8 mouse cellular contexts compared by ENCODE assay signal in the genomic region with DNA sequence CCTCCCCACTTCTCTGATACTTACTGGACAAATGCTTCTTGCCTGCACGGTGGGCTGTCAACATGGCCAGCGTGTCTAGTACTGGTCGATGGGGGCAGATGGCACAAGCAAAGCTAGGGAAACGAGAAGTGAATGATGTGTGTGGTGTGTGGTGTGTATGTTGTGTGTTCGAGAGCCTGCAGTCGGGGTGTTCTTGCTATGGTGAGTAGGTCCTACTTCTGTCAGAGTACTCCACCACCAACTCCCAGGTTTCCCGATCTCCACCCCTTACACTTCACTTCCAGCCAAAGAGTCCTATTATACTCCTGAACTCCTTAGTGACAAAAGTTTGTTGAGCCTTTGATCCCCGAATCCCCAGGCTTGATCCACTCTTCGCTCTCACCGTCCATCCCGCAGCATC. TPM values are rescaled to one million over a fixed set of nuclear protein-coding genes. Genes with fewer than 3 reads are reported as not detected.
A peak's percentile ranks its signal among the peaks of the same experiment; 100 is the strongest.
DNase-seq lines count a peak whose midpoint lies in the region; ATAC-seq and TF ChIP-seq lines count a peak whose summit lies in the region.

No protein-coding gene starts in this region.

- H3K4me1 ChIP-seq in kidney, embryonic 15.5 days: peaks cover 47% of the 10 kb centered on the region
- H3K4me1 ChIP-seq in cortical plate, adult 2 months (ENCODE audit: control insufficient read depth, insufficient read depth, low read length): no peaks in the 10 kb centered on the region
- peaks cover 29% of the 10 kb centered on the region for H3K4me1 ChIP-seq in hindbrain, embryonic 13.5 days (replicated peaks)
- H3K4me1 ChIP-seq in midbrain, embryonic 14.5 days (ENCODE audit: control insufficient read depth, insufficient read depth, low read length): peaks cover 17% of the 10 kb centered on the region

- ATAC-seq in kidney, embryonic 15.5 days (replicated peaks; ENCODE audit: low FRiP score): peak; percentile 1; the same call in 1 of the 2 replicates
- ATAC-seq in hindbrain, embryonic 13.5 days (ENCODE audit: low FRiP score): peak; percentile 18; the same call in 1 of the 2 replicates
- ATAC-seq in midbrain, embryonic 14.5 days (ENCODE audit: low FRiP score, low TSS enrichment): no peak

- TF ChIP-seq POLR2A in cortical plate, adult 2 months (IDR thresholded peaks at IDR 0.05; ENCODE audit: extremely low read depth, insufficient read depth, low read length): no peak

- peaks cover 19% of the 10 kb centered on the region for H3K36me3 ChIP-seq in kidney, embryonic 15.5 days
- H3K36me3 ChIP-seq in hindbrain, embryonic 13.5 days: peaks cover 29% of the 10 kb centered on the region
- peaks cover 26% of the 10 kb centered on the region for H3K36me3 ChIP-seq in midbrain, embryonic 14.5 days (ENCODE audit: control insufficient read depth, insufficient read depth, low read length)

- no peaks in the 10 kb centered on the region for H3K9me3 ChIP-seq in kidney, embryonic 15.5 days (replicated peaks)
- H3K9me3 ChIP-seq in hindbrain, embryonic 13.5 days: no peaks in the 10 kb centered on the region
- H3K9me3 ChIP-seq in midbrain, embryonic 14.5 days (ENCODE audit: control insufficient read depth, low read length): no peaks in the 10 kb centered on the region

- H3K4me2 ChIP-seq in kidney, embryonic 15.5 days: peak overlapping the region; percentile 73
- peak overlapping the region; percentile 86 for H3K4me2 ChIP-seq in hindbrain, embryonic 13.5 days
- H3K4me2 ChIP-seq in midbrain, embryonic 14.5 days (ENCODE audit: low read length): peak overlapping the region; percentile 73

- peak overlapping the region; percentile 65 for H3K9ac ChIP-seq in kidney, embryonic 15.5 days
- peak overlapping the region; percentile 88 for H3K9ac ChIP-seq in hindbrain, embryonic 13.5 days
- peak overlapping the region; percentile 59 for H3K9ac ChIP-seq in midbrain, embryonic 14.5 days (replicated peaks; ENCODE audit: low read length)

- TF ChIP-seq CTCF in cortical plate, adult 2 months (IDR thresholded peaks at IDR 0.05; ENCODE audit: extremely low read depth, insufficient read depth, low read length): no peak

- WGBS in kidney, embryonic 15.5 days: 55% methylated on average over 11 of the region's 11 CpGs
- 65% methylated on average over 11 of the region's 11 CpGs for WGBS in hindbrain, embryonic 13.5 days
- 61% methylated on average over 11 of the region's 11 CpGs for WGBS in midbrain, embryonic 14.5 days

- DNase-seq in kidney, postnatal 25 days: no peak
- DNase-seq in midbrain, embryonic 14.5 days: no peak
- DNase-seq in adrenal gland, postnatal 10 days: no peak
- no peak for DNase-seq in c-Kit-positive CD71-positive TER-119-positive erythroid progenitor cells, embryonic 14.5 days (ENCODE audit: low spot score)
- no peak for DNase-seq in thymus, postnatal 14 days

- peak overlapping the region; percentile 56 for H3K4me3 ChIP-seq in kidney, embryonic 15.5 days (replicated peaks)
- peak overlapping the region; percentile 69 for H3K4me3 ChIP-seq in cortical plate, adult 2 months (ENCODE audit: insufficient read depth, low read length)
- peak overlapping the region; percentile 67 for H3K4me3 ChIP-seq in hindbrain, embryonic 13.5 days
- H3K4me3 ChIP-seq in midbrain, embryonic 14.5 days (replicated peaks; ENCODE audit: low read depth, low read length): peak overlapping the region; percentile 52

- H3K27me3 ChIP-seq in kidney, embryonic 15.5 days: no peaks in the 10 kb centered on the region
- no peaks in the 10 kb centered on the region for H3K27me3 ChIP-seq in hindbrain, embryonic 13.5 days
- no peaks in the 10 kb centered on the region for H3K27me3 ChIP-seq in midbrain, embryonic 14.5 days (ENCODE audit: control insufficient read depth, insufficient read depth, low read length)

- peak overlapping the region; percentile 29; the same call in 1 of the 2 replicates for H3K27ac ChIP-seq in kidney, embryonic 15.5 days
- H3K27ac ChIP-seq in cortical plate, adult 2 months (ENCODE audit: insufficient read depth, low read length): no peak overlapping the region
- peak overlapping the region; percentile 86 for H3K27ac ChIP-seq in hindbrain, embryonic 13.5 days
- peak overlapping the region; percentile 62; the same call in 1 of the 2 replicates for H3K27ac ChIP-seq in midbrain, embryonic 14.5 days (replicated peaks; ENCODE audit: low read depth, low read length)

RNA-seq across cellular contexts. Expression of a gene that starts 0.6 kb away (rescaled TPM):
- polyA plus RNA-seq in kidney, embryonic 15.5 days (2015; fragmentation: Nextera tagmentation; extraction: Ambion mirVana): 67.7 and 71.6 TPM in 2 replicates
- polyA plus RNA-seq in cortical plate, adult 2 months (2012; rRNA removed): 114 and 124 TPM in 2 replicates
- polyA plus RNA-seq in hindbrain, embryonic 13.5 days (2015; fragmentation: Nextera tagmentation; extraction: Ambion mirVana): 95.9 and 97.1 TPM in 2 replicates
- polyA plus RNA-seq in midbrain, embryonic 14.5 days (2014; fragmentation: Nextera tagmentation; extraction: Ambion mirVana): 86.6 and 102 TPM in 2 replicates
- 10 to 100 TPM; 30.6 to 38.6 TPM for total RNA-seq in adrenal gland, postnatal 10 days (2021)

RNA-seq across cellular contexts. Expression of a gene that starts 0.7 kb away (rescaled TPM):
- 14.5 and 15.5 TPM in 2 replicates for polyA plus RNA-seq in kidney, embryonic 15.5 days (2015; fragmentation: Nextera tagmentation; extraction: Ambion mirVana)
- polyA plus RNA-seq in cortical plate, adult 2 months (2012; rRNA removed): 21.4 and 21.6 TPM in 2 replicates
- 36.8 and 38.4 TPM in 2 replicates for polyA plus RNA-seq in hindbrain, embryonic 13.5 days (2015; fragmentation: Nextera tagmentation; extraction: Ambion mirVana)
- polyA plus RNA-seq in midbrain, embryonic 14.5 days (2014; fragmentation: Nextera tagmentation; extraction: Ambion mirVana): 31.7 and 34.7 TPM in 2 replicates
- 1 to 10 TPM; 9.2 to 9.8 TPM for total RNA-seq in adrenal gland, postnatal 10 days (2021)

RNA-seq across cellular contexts. Expression of a gene that starts 8.9 kb away (rescaled TPM):
- polyA plus RNA-seq in kidney, embryonic 15.5 days (2015; fragmentation: Nextera tagmentation; extraction: Ambion mirVana): 0.93 and 1.9 TPM in 2 replicates
- polyA plus RNA-seq in cortical plate, adult 2 months (2012; rRNA removed): 0.72 and 0.77 TPM in 2 replicates
- 0.99 and 1.5 TPM in 2 replicates for polyA plus RNA-seq in hindbrain, embryonic 13.5 days (2015; fragmentation: Nextera tagmentation; extraction: Ambion mirVana)
- 0.47 and 0.49 TPM in 2 replicates for polyA plus RNA-seq in midbrain, embryonic 14.5 days (2014; fragmentation: Nextera tagmentation; extraction: Ambion mirVana)
- 10 to 100 TPM in 1 of 2 experiments, 1 to 10 TPM in 1; 8.1 to 25.3 TPM for total RNA-seq in adrenal gland, postnatal 10 days (2021)

RNA-seq across cellular contexts. Expression of a gene that starts 9.0 kb away (rescaled TPM):
- 2.7 and 2.9 TPM in 2 replicates for polyA plus RNA-seq in kidney, embryonic 15.5 days (2015; fragmentation: Nextera tagmentation; extraction: Ambion mirVana)
- polyA plus RNA-seq in cortical plate, adult 2 months (2012; rRNA removed): 5.1 and 5.2 TPM in 2 replicates
- 2.8 and 3.1 TPM in 2 replicates for polyA plus RNA-seq in hindbrain, embryonic 13.5 days (2015; fragmentation: Nextera tagmentation; extraction: Ambion mirVana)
- polyA plus RNA-seq in midbrain, embryonic 14.5 days (2014; fragmentation: Nextera tagmentation; extraction: Ambion mirVana): 0.92 and 3.4 TPM in 2 replicates
- 1 to 10 TPM; 3.7 to 4.4 TPM for total RNA-seq in adrenal gland, postnatal 10 days (2021)

RNA-seq across cellular contexts. Expression of a gene that starts 22.4 kb away (rescaled TPM):
- polyA plus RNA-seq in kidney, embryonic 15.5 days (2015; fragmentation: Nextera tagmentation; extraction: Ambion mirVana): 168 and 184 TPM in 2 replicates
- 48.0 and 52.4 TPM in 2 replicates for polyA plus RNA-seq in cortical plate, adult 2 months (2012; rRNA removed)
- 219 and 221 TPM in 2 replicates for polyA plus RNA-seq in hindbrain, embryonic 13.5 days (2015; fragmentation: Nextera tagmentation; extraction: Ambion mirVana)
- 194 and 204 TPM in 2 replicates for polyA plus RNA-seq in midbrain, embryonic 14.5 days (2014; fragmentation: Nextera tagmentation; extraction: Ambion mirVana)
- total RNA-seq in adrenal gland, postnatal 10 days (2021): 10 to 100 TPM; 56.2 to 69.5 TPM
